Mouse (Mus musculus): ENCODE measurements at regions not wholly inside any gene's neighbourhood (a gene's known extent, or its start where the extent isn't known, plus 50 kb on each side); places are given as distances from the start of the nearest gene placed in this dataset.
"Not testable (repeated sequence)": the region's sequence is repeated elsewhere in the genome, so short reads cannot be mapped to it uniquely, and the experiment has no call there.

GRCm38 (mm10) chr16:12856356-12856755 is 253.1 kb upstream of the Ercc4 start:
- 69% methylated on average over 1 of the region's 1 CpGs for WGBS
- no peaks in the 10 kb centered on the region for H3K9me3 ChIP-seq

GRCm38 (mm10) chr16:12859714-12860355 is 249.6 kb upstream of the Ercc4 start:
- Histone ChIP-seq H3K9ac (no peak overlapping the region), H3K36me3 (no peaks in the 10 kb centered on the region), H3K4me2 (replicated peaks) (no peak overlapping the region), H3K4me3 (replicated peaks) (no peak overlapping the region), H3K27ac (no peak overlapping the region), H3K27me3 (replicated peaks) (no peaks in the 10 kb centered on the region), H3K9me3 (no peaks in the 10 kb centered on the region), H3K4me1 (replicated peaks) (no peaks in the 10 kb centered on the region)
- 87% methylated on average over 5 of the region's 5 CpGs for WGBS
- no peak for ATAC-seq

More at GRCm38 (mm10) chr16:12856356-12856755, 253.1 kb upstream of the Ercc4 start:
- Histone ChIP-seq H3K36me3 (no peaks in the 10 kb centered on the region), H3K27me3 (replicated peaks) (no peaks in the 10 kb centered on the region), H3K9ac (no peak overlapping the region), H3K4me2 (replicated peaks) (no peak overlapping the region), H3K4me3 (replicated peaks) (no peak overlapping the region), H3K4me1 (replicated peaks) (no peaks in the 10 kb centered on the region), H3K27ac (no peak overlapping the region)
- no peak for ATAC-seq

- no peak overlapping the region for H3K9ac ChIP-seq
- 75% methylated on average over 5 of the region's 5 CpGs for WGBS
- no peak overlapping the region for H3K27ac ChIP-seq
- no peak overlapping the region for H3K4me2 ChIP-seq (replicated peaks)
- H3K4me1 ChIP-seq (replicated peaks), result no peaks in the 10 kb centered on the region
- H3K36me3 ChIP-seq, result no peaks in the 10 kb centered on the region
- no peak overlapping the region for H3K4me3 ChIP-seq (replicated peaks)
- H3K9me3 ChIP-seq, result no peaks in the 10 kb centered on the region
- no peak for ATAC-seq
- H3K27me3 ChIP-seq (replicated peaks), result no peaks in the 10 kb centered on the region
Measured at GRCm38 (mm10) chr16:12862561-12862960, 246.9 kb upstream of the Ercc4 start.

- not testable (repeated sequence) for H3K27ac ChIP-seq; H3K36me3 ChIP-seq; H3K4me2 ChIP-seq (replicated peaks); H3K9me3 ChIP-seq; H3K4me1 ChIP-seq (replicated peaks); ATAC-seq; H3K9ac ChIP-seq; H3K27me3 ChIP-seq (replicated peaks); H3K4me3 ChIP-seq (replicated peaks)
- 86% methylated on average over 5 of the region's 5 CpGs for WGBS
Measured at GRCm38 (mm10) chr16:12878326-12878725, 231.2 kb upstream of the Ercc4 start.

GRCm38 (mm10) chr16:12880011-12880410 is 229.5 kb upstream of the Ercc4 start:
- Histone ChIP-seq H3K4me1 (replicated peaks) (no peaks in the 10 kb centered on the region), H3K27me3 (replicated peaks) (no peaks in the 10 kb centered on the region), H3K27ac (no peak overlapping the region), H3K9me3 (no peaks in the 10 kb centered on the region), H3K4me3 (replicated peaks) (no peak overlapping the region), H3K9ac (no peak overlapping the region), H3K36me3 (no peaks in the 10 kb centered on the region), H3K4me2 (replicated peaks) (no peak overlapping the region)
- 78% methylated on average over 8 of the region's 8 CpGs for WGBS
- no peak for ATAC-seq

- H3K27me3 ChIP-seq (replicated peaks), result no peaks in the 10 kb centered on the region
- H3K4me2 ChIP-seq (replicated peaks), result no peak overlapping the region
- H3K4me1 ChIP-seq (replicated peaks), result no peaks in the 10 kb centered on the region
- no peaks in the 10 kb centered on the region for H3K9me3 ChIP-seq
- no peak overlapping the region for H3K9ac ChIP-seq
- no peak overlapping the region for H3K27ac ChIP-seq
- H3K36me3 ChIP-seq, result no peaks in the 10 kb centered on the region
- no peak overlapping the region for H3K4me3 ChIP-seq (replicated peaks)
- 87% methylated on average over 7 of the region's 7 CpGs for WGBS
- no peak for ATAC-seq
Measured at GRCm38 (mm10) chr16:12880481-12880880, 229.0 kb upstream of the Ercc4 start.

- ATAC-seq, result no peak
- Histone ChIP-seq H3K9me3 (no peaks in the 10 kb centered on the region), H3K36me3 (no peaks in the 10 kb centered on the region), H3K4me3 (replicated peaks) (no peak overlapping the region), H3K9ac (no peak overlapping the region), H3K27ac (no peak overlapping the region), H3K4me2 (replicated peaks) (no peak overlapping the region), H3K27me3 (replicated peaks) (no peaks in the 10 kb centered on the region), H3K4me1 (replicated peaks) (no peaks in the 10 kb centered on the region)
- WGBS, result 63% methylated on average over 1 of the region's 1 CpGs
Measured at GRCm38 (mm10) chr16:12882690-12883089, 226.8 kb upstream of the Ercc4 start.

GRCm38 (mm10) chr16:12884556-12884955 is 224.9 kb upstream of the Ercc4 start:
- Histone ChIP-seq H3K4me3 (replicated peaks) (no peak overlapping the region), H3K9me3 (no peaks in the 10 kb centered on the region), H3K27me3 (replicated peaks) (no peaks in the 10 kb centered on the region), H3K4me2 (replicated peaks) (no peak overlapping the region), H3K4me1 (replicated peaks) (no peaks in the 10 kb centered on the region), H3K36me3 (no peaks in the 10 kb centered on the region), H3K27ac (no peak overlapping the region), H3K9ac (no peak overlapping the region)
- ATAC-seq, result no peak
- WGBS, result 29% methylated on average over 3 of the region's 3 CpGs

- no peaks in the 10 kb centered on the region for H3K36me3 ChIP-seq
- H3K27me3 ChIP-seq (replicated peaks), result no peaks in the 10 kb centered on the region
- no peak overlapping the region for H3K4me2 ChIP-seq (replicated peaks)
- ATAC-seq, result no peak
- H3K9me3 ChIP-seq, result no peaks in the 10 kb centered on the region
- H3K4me1 ChIP-seq (replicated peaks), result no peaks in the 10 kb centered on the region
- H3K27ac ChIP-seq, result no peak overlapping the region
- WGBS, result 65% methylated on average over 1 of the region's 1 CpGs
- H3K9ac ChIP-seq, result no peak overlapping the region
- no peak overlapping the region for H3K4me3 ChIP-seq (replicated peaks)
Measured at GRCm38 (mm10) chr16:12886127-12886526, 223.4 kb upstream of the Ercc4 start.

- no peaks in the 10 kb centered on the region for H3K9me3 ChIP-seq
- H3K4me1 ChIP-seq (replicated peaks), result no peaks in the 10 kb centered on the region
- no peak overlapping the region for H3K4me3 ChIP-seq (replicated peaks)
- H3K27ac ChIP-seq, result no peak overlapping the region
- H3K27me3 ChIP-seq (replicated peaks), result no peaks in the 10 kb centered on the region
- no peak overlapping the region for H3K9ac ChIP-seq
- 57% methylated on average over 2 of the region's 2 CpGs for WGBS
- ATAC-seq, result no peak
- no peaks in the 10 kb centered on the region for H3K36me3 ChIP-seq
- H3K4me2 ChIP-seq (replicated peaks), result no peak overlapping the region
Measured at GRCm38 (mm10) chr16:12887381-12887780, 222.1 kb upstream of the Ercc4 start.

- no peaks in the 10 kb centered on the region for H3K4me1 ChIP-seq (replicated peaks)
- WGBS, result 89% methylated on average over 1 of the region's 1 CpGs
- no peak overlapping the region for H3K4me2 ChIP-seq (replicated peaks)
- no peak for ATAC-seq
- no peaks in the 10 kb centered on the region for H3K36me3 ChIP-seq
- no peak overlapping the region for H3K27ac ChIP-seq
- no peak overlapping the region for H3K9ac ChIP-seq
- H3K4me3 ChIP-seq (replicated peaks), result no peak overlapping the region
- H3K27me3 ChIP-seq (replicated peaks), result no peaks in the 10 kb centered on the region
- H3K9me3 ChIP-seq, result no peaks in the 10 kb centered on the region
Measured at GRCm38 (mm10) chr16:12890094-12890493, 219.4 kb upstream of the Ercc4 start.

- H3K4me1 ChIP-seq (replicated peaks), result no peaks in the 10 kb centered on the region
- no peak overlapping the region for H3K27ac ChIP-seq
- no peak overlapping the region for H3K9ac ChIP-seq
- H3K36me3 ChIP-seq, result no peaks in the 10 kb centered on the region
- no peak overlapping the region for H3K4me3 ChIP-seq (replicated peaks)
- WGBS, result 70% methylated on average over 3 of the region's 3 CpGs
- no peak for ATAC-seq
- H3K9me3 ChIP-seq, result no peaks in the 10 kb centered on the region
- no peaks in the 10 kb centered on the region for H3K27me3 ChIP-seq (replicated peaks)
- no peak overlapping the region for H3K4me2 ChIP-seq (replicated peaks)
Measured at GRCm38 (mm10) chr16:12890545-12890944, 218.9 kb upstream of the Ercc4 start.

GRCm38 (mm10) chr16:12892658-12893305 is 216.7 kb upstream of the Ercc4 start:
- H3K9me3 ChIP-seq, result no peaks in the 10 kb centered on the region
- no peak overlapping the region for H3K9ac ChIP-seq
- no peak for ATAC-seq
- no peak overlapping the region for H3K27ac ChIP-seq
- no peaks in the 10 kb centered on the region for H3K36me3 ChIP-seq
- H3K4me1 ChIP-seq (replicated peaks), result no peaks in the 10 kb centered on the region
- no peaks in the 10 kb centered on the region for H3K27me3 ChIP-seq (replicated peaks)
- no peak overlapping the region for H3K4me3 ChIP-seq (replicated peaks)
- H3K4me2 ChIP-seq (replicated peaks), result no peak overlapping the region
- 81% methylated on average over 7 of the region's 7 CpGs for WGBS

Data from intestine, embryonic 15.5 days (tissue).